Mouse (Mus musculus) midbrain, embryonic 13.5 days (tissue): ENCODE measurements around the gene Slfn3. TPM values are rescaled to one million over a fixed set of nuclear protein-coding genes. Genes with fewer than 3 reads are reported as not detected.
"Not testable (repeated sequence)": the region's sequence is repeated elsewhere in the genome, so short reads cannot be mapped to it uniquely, and the experiment has no call there.

Experiments used
- ATAC-seq: fragments of 200-750 bp; cut with Nextera tagmentation; 2 replicates; pipeline ENCODE4 v1.8.0; 2017; ENCODE audit warnings: mild to moderate bottlenecking, moderate TSS enrichment, moderate library complexity
- H3K27ac ChIP-seq: fragments of 300-500 bp; sonication (generic); 2 replicates; pipeline ENCODE4 v1.5.1; 2015; ENCODE audit warnings: inconsistent platforms, mild to moderate bottlenecking, moderate library complexity
- H3K27me3 ChIP-seq: fragments of 300-500 bp; sonication (generic); 2 replicates; pipeline ENCODE4 v1.6.1; 2015; ENCODE audit warnings: mild to moderate bottlenecking, inconsistent platforms
- H3K36me3 ChIP-seq: fragments of 300-500 bp; sonication (generic); 2 replicates; pipeline ENCODE4 v1.6.1; 2015; ENCODE audit warnings: mild to moderate bottlenecking, inconsistent platforms
- H3K4me1 ChIP-seq: fragments of 300-500 bp; sonication (generic); replicated peaks from 2 replicates; pipeline ENCODE4 v1.6.1; 2015; ENCODE audit warnings: inconsistent platforms
- H3K4me2 ChIP-seq: fragments of 300-500 bp; sonication (generic); replicated peaks from 2 replicates; pipeline ENCODE4 v1.6.1; 2015; ENCODE audit warnings: moderate library complexity, mild to moderate bottlenecking, inconsistent platforms
- H3K4me3 ChIP-seq: fragments of 300-500 bp; sonication (generic); replicated peaks from 2 replicates; pipeline ENCODE4 v1.5.1; 2015; ENCODE audit warnings: mild to moderate bottlenecking, inconsistent platforms
- H3K9ac ChIP-seq: fragments of 300-500 bp; sonication (generic); replicated peaks from 2 replicates; pipeline ENCODE4 v1.6.1; 2015; ENCODE audit warnings: mild to moderate bottlenecking, inconsistent platforms
- H3K9me3 ChIP-seq: fragments of 300-500 bp; sonication (generic); 2 replicates; pipeline ENCODE4 v1.6.1; 2016; ENCODE audit warnings: mild to moderate bottlenecking, inconsistent platforms
- WGBS: fragments of 180-500 bp; shearing (Covaris S2); methylation state at CpG from one replicate; pipeline ENCODE4 v1.1.7; 2015; 5-methylcytosine and 5-hydroxymethylcytosine counted together
- polyA plus RNA-seq: library from polyadenylated mRNA; unstranded; fragments of >200 nt; fragmentation: Nextera tagmentation; extraction: Ambion mirVana; gene quantifications from 2 replicates; pipeline ENCODE4 v1.2.1, GENCODE M21; 2015

Slfn3 gene
- 0.11 TPM in 1 of 2 replicates, not detected in the other for polyA plus RNA-seq

DNA sequence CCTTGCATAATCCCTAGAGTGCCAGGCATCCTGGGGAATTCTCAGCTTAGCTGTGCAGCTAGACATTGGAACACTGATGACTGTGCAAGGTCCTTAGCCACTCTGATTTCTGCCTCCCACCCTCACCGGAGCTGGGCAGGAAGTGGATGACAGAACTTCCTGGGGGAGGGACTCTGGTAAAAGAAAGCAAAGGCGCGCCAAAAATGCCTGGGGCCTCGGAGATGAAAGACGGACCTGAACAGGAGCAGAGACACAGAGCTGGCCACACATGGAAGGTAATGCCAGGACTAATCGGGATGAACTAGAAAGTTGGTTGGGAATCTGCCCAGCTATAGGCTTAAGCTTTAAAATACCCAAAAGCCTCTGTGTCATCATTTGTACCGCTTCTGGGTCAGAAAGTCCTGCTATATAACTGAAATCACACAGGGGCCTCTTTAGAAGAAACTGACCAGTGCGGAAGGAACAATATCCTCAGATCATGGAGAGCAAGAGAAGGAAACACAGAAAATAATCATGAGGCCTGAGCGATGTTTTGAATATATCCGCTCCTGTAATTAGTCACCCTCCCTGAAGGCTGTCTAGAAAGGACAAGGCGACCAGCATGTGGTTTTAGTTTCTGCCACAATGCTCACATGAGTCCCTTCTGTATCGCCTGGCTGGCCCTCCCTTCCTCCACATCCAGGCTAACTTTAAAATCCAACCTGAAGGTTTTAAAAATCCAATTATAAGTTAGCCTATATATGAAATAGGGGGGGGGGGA lies at the start of gene Slfn3:
Gene Slfn3 (plus strand): TSS at position 197 of the 760 bp plus-strand sequence.
- no peaks in the 10 kb centered on the region for H3K9me3 ChIP-seq
- no peaks in the 10 kb centered on the region for H3K27me3 ChIP-seq
- 85% methylated on average over 12 of the region's 12 CpGs for WGBS
- no peak within 1 kb of the TSS for H3K9ac ChIP-seq
- no peaks in the 10 kb centered on the region for H3K4me1 ChIP-seq
- no peak within 1 kb of the TSS for H3K27ac ChIP-seq
- ATAC-seq: no peak
- H3K36me3 ChIP-seq: no peaks in the 10 kb centered on the region
- H3K4me3 ChIP-seq: no peak within 1 kb of the TSS
- no peak within 1 kb of the TSS for H3K4me2 ChIP-seq

DNA sequence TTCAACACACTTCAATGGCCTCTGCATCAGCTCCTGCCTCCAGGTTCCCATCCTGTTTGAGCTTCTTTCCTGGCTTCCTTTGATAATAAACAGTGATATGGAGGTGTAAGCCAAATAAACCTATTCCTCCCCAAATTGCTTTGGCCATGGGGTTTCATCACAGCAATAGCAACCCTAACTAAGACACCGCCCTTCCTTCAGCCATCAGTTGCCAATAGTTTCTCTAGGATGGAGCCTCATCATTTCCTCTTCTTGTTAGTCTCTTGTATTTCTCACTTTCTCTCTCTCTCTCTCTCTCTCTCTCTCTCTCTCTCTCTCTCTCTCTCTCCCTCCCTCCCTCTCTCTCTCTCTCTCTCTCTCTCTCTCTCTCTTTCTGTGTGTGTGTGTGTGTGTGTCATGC lies 42.2 kb upstream of the Slfn3 start:
- H3K4me2 ChIP-seq, H3K27ac ChIP-seq: not testable (repeated sequence)
- WGBS: no CpG with 5 or more reads among the region's 1 CpGs

DNA sequence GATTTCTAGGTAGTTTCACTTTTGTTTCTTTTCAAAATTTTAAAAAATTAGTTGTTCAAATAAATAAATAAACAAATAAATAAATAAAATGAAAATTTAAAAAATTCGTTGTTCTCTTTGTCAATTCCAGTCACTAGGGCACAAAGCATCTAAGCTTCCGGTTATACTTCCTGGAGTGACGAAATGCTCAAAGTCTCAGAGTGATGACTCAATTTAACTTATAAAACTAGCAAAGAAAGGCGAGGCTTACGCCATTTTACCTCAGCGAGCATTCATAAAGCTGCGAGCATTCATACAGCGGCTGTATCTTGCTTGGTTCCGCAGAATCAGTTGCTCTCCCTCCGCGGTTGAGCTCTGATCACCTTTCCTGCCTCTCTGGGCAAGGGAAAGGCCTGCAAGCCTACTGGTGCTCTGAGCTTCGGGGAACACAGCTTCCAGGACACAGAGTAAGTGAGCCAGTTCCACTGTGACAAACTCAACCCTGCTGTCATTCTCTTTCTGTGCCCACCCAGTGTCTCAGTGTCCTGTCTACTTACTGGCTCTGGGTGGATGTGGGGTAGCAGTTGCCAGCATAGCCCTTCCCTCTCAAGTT lies 16.1 kb upstream of the Slfn3 start, which contains the start of gene Slfn4:
Gene Slfn4 (plus strand): TSS at position 239 of the 592 bp plus-strand sequence.
- ATAC-seq: no peak
- H3K9me3 ChIP-seq: no peaks in the 10 kb centered on the region

More for the DNA sequence above, 42.2 kb upstream of the Slfn3 start:
- ATAC-seq, H3K4me1 ChIP-seq, H3K9me3 ChIP-seq, H3K4me3 ChIP-seq, H3K9ac ChIP-seq, H3K27me3 ChIP-seq, H3K36me3 ChIP-seq: not testable (repeated sequence)

DNA sequence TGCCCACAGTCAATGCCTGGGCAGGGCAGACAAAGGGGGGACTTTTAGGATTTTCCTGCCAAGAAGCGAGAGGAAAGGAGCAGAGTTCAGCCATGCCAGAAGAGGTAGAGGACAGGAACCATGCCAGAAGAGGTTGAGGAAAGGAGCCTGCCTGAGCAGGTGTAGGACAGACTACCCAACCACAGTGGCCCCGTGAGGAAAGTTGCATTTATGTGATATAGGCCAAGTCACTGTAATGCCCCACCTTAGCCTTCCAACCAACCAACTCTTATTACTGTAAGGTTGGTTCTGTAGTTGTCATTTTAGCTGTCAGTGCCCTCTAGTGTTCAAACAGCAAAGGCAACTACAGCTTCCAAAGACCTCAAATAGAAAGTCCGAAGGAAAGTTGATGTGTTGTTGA lies 871 bp downstream of the Slfn3 start:
- no peaks in the 10 kb centered on the region for H3K9me3 ChIP-seq
- H3K27me3 ChIP-seq: no peaks in the 10 kb centered on the region
- no peaks in the 10 kb centered on the region for H3K4me1 ChIP-seq
- H3K36me3 ChIP-seq: no peaks in the 10 kb centered on the region
- no peak overlapping the region for H3K4me3 ChIP-seq
- no peak overlapping the region for H3K4me2 ChIP-seq
- H3K9ac ChIP-seq: no peak overlapping the region
- 63% methylated on average over 3 of the region's 3 CpGs for WGBS
- ATAC-seq: no peak
- no peak overlapping the region for H3K27ac ChIP-seq

More for the DNA sequence above, 16.1 kb upstream of the Slfn3 start, which contains the start of gene Slfn4:
- Histone ChIP-seq H3K27me3 (no peaks in the 10 kb centered on the region), H3K9ac (no peak within 1 kb of the TSS), H3K4me3 (no peak within 1 kb of the TSS), H3K4me1 (no peaks in the 10 kb centered on the region), H3K4me2 (no peak within 1 kb of the TSS), H3K27ac (no peak within 1 kb of the TSS), H3K36me3 (no peaks in the 10 kb centered on the region)
- WGBS: 87% methylated on average over 12 of the region's 12 CpGs

DNA sequence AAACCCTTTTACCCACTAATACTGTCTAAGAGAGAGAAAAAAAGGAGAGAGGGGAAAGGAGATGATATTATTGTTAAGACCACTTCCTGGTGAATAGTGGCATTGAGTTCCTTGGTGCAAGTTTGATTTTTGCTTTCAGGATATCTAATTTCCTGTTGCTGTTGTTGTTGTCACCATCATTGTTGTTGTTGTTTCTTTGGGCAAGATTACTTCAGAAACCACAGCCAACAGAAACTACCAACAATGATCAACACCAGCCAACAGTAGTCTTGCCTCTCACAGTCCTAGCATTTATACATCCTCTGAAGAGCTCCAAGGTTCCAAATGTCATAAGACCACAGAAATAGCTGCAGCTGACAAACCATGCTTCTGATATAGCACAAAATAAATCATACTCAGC lies 13.9 kb downstream of the Slfn3 start:
- no peaks in the 10 kb centered on the region for H3K9me3 ChIP-seq
- no peaks in the 10 kb centered on the region for H3K4me1 ChIP-seq
- H3K4me2 ChIP-seq: no peak overlapping the region
- no peak overlapping the region for H3K4me3 ChIP-seq
- H3K36me3 ChIP-seq: no peaks in the 10 kb centered on the region
- ATAC-seq: no peak
- no peaks in the 10 kb centered on the region for H3K27me3 ChIP-seq
- no peak overlapping the region for H3K9ac ChIP-seq
- no peak overlapping the region for H3K27ac ChIP-seq

DNA sequence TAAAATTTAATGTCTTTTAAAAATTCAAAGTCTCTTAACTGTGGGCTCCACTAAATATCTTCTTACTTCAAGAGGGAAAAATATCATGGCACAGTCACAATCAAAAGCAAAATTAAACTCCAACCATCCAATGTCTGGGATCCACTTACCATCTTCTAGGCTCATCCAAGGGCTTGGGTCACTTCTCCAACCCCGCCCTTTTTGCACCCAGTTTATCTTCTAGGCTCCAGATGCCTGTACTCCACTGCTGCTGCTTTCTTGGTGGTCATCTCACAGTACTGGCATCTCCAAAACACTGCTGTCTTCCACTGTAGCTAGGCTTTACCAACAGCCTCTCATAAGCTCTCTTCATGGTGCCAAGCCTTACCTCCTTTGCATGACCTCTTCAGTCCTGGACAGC lies 25.0 kb downstream of the Slfn3 start:
- 74% methylated on average over 1 of the region's 1 CpGs for WGBS
- H3K4me2 ChIP-seq: no peak overlapping the region
- ATAC-seq: no peak
- H3K4me3 ChIP-seq: no peak overlapping the region
- no peak overlapping the region for H3K9ac ChIP-seq
- no peak overlapping the region for H3K27ac ChIP-seq
- H3K36me3 ChIP-seq: no peaks in the 10 kb centered on the region
- H3K4me1 ChIP-seq: no peaks in the 10 kb centered on the region
- H3K27me3 ChIP-seq: no peaks in the 10 kb centered on the region
- no peaks in the 10 kb centered on the region for H3K9me3 ChIP-seq

DNA sequence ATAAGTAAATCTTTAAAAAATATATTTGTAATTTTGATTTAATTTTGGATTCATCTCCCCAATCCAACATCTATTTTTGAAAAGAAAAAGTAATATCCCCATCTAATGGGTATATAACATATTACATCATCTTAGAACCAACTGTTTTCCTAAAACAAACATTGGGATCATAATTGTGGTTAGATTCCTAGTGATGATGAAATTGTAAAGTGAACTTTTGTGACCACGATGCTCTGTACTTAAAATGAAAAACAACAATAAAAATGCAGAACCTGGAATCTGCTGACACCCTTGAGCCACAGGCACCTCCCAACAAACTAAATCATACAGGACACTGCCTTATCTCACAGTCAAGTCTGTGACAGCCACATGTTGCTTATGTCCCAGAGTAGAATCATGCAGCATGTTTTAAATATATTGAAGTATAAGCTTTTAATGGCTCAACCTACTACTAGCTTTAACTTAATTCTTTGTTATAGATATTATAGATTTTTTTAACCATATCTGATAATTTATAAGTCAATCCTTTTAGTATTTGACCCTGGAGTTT lies 30.3 kb downstream of the Slfn3 start:
- Histone ChIP-seq H3K4me2 (no peak overlapping the region), H3K4me3 (no peak overlapping the region), H3K27me3 (no peaks in the 10 kb centered on the region), H3K4me1 (no peaks in the 10 kb centered on the region), H3K27ac (no peak overlapping the region), H3K9ac (no peak overlapping the region), H3K9me3 (no peaks in the 10 kb centered on the region), H3K36me3 (no peaks in the 10 kb centered on the region)
- no peak for ATAC-seq
- WGBS: 86% methylated on average over 1 of the region's 1 CpGs

DNA sequence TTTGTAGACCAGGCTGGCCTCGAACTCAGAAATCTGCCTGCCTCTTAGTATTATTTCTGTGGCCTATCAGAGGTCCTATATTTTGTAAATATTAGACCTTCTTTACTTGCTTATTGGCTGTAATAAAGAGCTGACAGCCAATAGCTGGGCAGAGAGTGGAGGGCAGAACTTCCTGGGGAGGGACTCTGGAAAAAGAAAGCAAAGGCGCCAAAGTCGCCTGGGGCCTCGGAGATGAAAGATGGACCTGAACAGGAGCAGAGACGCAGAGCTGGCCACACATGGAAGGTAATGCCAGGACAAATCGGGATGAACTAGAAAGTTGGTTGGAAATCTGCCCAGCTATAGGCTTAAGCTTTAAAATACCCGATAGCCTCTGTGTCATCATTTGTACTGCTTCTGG lies 32.2 kb downstream of the Slfn3 start:
- no peak for ATAC-seq
- WGBS: 87% methylated on average over 7 of the region's 7 CpGs
- no peaks in the 10 kb centered on the region for H3K27me3 ChIP-seq
- no peak overlapping the region for H3K4me3 ChIP-seq
- H3K4me1 ChIP-seq: no peaks in the 10 kb centered on the region
- no peak overlapping the region for H3K9ac ChIP-seq
- no peak overlapping the region for H3K4me2 ChIP-seq
- H3K36me3 ChIP-seq: no peaks in the 10 kb centered on the region
- H3K9me3 ChIP-seq: no peaks in the 10 kb centered on the region
- no peak overlapping the region for H3K27ac ChIP-seq

DNA sequence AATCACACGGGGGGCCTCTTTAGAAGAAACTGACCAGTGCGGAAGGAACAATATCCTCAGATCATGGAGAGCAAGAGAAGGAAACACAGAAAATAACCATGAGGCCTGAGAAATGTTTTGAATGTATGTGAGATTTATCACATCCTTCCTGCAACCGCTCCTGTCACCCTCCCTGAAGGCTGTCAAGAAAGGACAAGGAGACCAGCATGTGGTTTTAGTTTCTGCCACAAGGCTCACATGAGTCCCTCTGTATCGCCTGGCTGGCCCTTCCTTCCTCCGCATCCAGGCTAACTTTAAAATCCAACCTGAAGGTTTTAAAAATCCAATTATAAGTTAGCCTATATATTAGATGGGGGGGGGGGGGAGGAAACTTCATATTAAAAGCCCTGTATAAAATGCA lies 32.7 kb downstream of the Slfn3 start:
- not testable (repeated sequence) for H3K4me1 ChIP-seq, H3K36me3 ChIP-seq, H3K4me3 ChIP-seq, ATAC-seq, H3K27ac ChIP-seq, H3K27me3 ChIP-seq, H3K9ac ChIP-seq, H3K9me3 ChIP-seq, H3K4me2 ChIP-seq
- 82% methylated on average over 5 of the region's 5 CpGs for WGBS

DNA sequence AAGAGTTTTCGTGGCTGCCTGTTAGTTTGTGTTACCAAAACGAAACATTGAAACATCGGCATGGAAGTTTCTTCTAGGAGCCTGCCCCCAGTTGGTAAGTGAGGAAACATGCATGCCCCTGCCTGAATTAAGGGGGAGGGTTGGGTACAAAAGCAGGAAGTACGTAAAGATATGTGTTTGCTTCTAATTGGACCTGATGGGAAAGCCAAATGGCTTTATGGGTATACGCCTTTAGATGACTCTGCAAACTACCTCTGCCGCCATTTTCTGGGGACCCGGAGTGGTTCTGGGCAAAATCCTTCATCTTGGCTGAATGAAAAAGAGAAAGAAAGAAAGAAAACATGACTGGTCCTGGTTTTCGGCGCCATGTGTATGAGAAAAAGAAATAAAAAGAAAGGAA lies 33.1 kb downstream of the Slfn3 start:
- WGBS: 89% methylated on average over 9 of the region's 9 CpGs
- Histone ChIP-seq H3K9ac (no peak overlapping the region), H3K27me3 (no peaks in the 10 kb centered on the region), H3K9me3 (no peaks in the 10 kb centered on the region), H3K4me3 (no peak overlapping the region), H3K27ac (no peak overlapping the region), H3K4me1 (no peaks in the 10 kb centered on the region), H3K4me2 (no peak overlapping the region), H3K36me3 (no peaks in the 10 kb centered on the region)
- no peak for ATAC-seq

DNA sequence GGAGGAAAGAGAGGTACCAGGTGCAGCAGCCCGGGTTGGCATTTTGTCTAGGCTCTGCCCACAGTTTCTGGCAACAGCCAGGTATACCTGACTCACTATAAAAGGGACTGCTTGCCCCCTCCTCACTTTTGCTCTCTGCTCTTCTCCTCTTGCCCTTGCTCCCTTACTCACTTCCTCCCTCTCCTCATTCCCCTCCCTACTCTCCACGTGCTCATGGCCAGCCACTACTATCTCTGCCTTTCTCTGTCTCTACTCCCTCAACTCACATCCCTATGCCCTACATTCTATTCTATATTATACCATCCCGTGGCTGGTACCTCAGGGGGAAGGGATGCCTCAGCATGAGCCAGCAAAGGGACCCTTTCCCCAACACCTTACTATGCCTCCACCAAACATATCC lies 33.6 kb downstream of the Slfn3 start:
- Histone ChIP-seq H3K4me2 (no peak overlapping the region), H3K9ac (no peak overlapping the region), H3K27me3 (no peaks in the 10 kb centered on the region), H3K4me1 (no peaks in the 10 kb centered on the region), H3K36me3 (no peaks in the 10 kb centered on the region), H3K4me3 (no peak overlapping the region), H3K27ac (no peak overlapping the region), H3K9me3 (no peaks in the 10 kb centered on the region)
- no peak for ATAC-seq
- WGBS: 83% methylated on average over 3 of the region's 3 CpGs

DNA sequence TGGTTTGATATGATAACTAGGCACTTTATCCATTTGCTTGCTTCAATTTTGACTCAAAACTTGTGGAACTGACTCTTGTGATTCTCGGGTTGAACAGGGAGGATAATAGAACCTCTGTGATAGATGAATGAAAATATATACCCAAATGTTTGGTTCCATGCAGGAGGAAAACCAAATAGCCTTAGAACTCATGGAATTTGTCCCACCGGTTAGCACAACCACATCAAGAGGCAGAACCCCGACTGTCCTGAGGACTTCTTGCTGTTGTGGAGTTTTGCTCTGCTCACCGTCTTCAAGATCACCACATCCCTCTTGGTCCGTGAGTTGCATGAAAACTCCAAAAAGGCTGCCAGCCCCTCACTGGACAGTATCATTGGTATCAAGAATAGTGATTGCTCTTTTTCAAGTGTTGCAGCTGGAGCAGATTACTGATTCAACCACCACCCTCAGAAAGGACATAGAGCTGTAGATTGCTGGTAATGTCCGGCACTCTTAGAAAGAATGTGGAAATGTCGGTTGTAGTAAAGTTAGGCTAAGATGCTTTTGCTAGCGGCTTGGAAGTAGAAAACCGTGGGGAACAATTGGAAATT lies 34.3 kb downstream of the Slfn3 start:
- Histone ChIP-seq H3K4me3 (no peak overlapping the region), H3K9me3 (no peaks in the 10 kb centered on the region), H3K4me2 (no peak overlapping the region), H3K36me3 (no peaks in the 10 kb centered on the region), H3K9ac (no peak overlapping the region), H3K27ac (no peak overlapping the region), H3K4me1 (no peaks in the 10 kb centered on the region), H3K27me3 (no peaks in the 10 kb centered on the region)
- WGBS: 92% methylated on average over 9 of the region's 9 CpGs
- no peak for ATAC-seq
